Mouse (Mus musculus) small intestine, adult 2 months (tissue): ENCODE results near the gene Amz2.

Experiments used
- CTCF ChIP-seq: fragments of 200-500 bp; IDR thresholded peaks from 2 replicates; pipeline ENCODE4 v1.5.1; 2012; ENCODE audit warnings: low read depth, mild to moderate bottlenecking, control low read depth, inconsistent platforms, low read length, moderate library complexity, mixed read lengths; ENCODE audit not compliant: insufficient replicate concordance, insufficient read length; ENCODE audit errors: extremely low read depth
- POLR2A ChIP-seq: fragments of 200-500 bp; IDR thresholded peaks from 2 replicates; pipeline ENCODE4 v1.6.1; 2012; ENCODE audit warnings: low read depth, mild to moderate bottlenecking, control low read depth, inconsistent platforms, low read length, moderate library complexity

DNA sequence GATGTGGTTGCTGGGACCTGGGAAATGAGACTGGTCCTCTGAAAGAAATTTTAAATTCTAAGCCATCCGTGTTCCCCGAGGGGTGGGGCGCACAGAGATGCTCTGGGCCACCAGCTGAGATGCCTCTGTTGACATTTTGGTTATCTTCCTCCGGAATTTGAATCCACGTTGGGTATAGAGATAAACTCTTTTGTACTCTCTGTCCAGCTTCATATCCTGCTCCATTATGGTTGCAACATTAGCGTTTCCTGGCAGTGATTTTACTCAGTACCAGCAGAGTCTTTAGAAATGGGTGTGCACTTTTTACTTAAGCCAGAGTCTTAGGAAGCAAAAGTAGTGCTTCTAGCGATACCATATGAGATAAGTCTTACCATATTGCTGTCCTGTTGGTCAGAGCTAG, 47.7 kb upstream of the Amz2 start:
- no peak for TF ChIP-seq CTCF
- TF ChIP-seq POLR2A, result no peak
